Mouse (Mus musculus): ENCODE data around the gene Slc15a2. TPM values are rescaled to one million over a fixed set of nuclear protein-coding genes. Genes with fewer than 3 reads are reported as not detected.
A peak's percentile ranks its signal among the peaks of the same experiment; 100 is the strongest.

The Slc15a2 gene
- polyA plus RNA-seq (2014; fragmentation: Nextera tagmentation; extraction: Ambion mirVana): 5.5 and 12.3 TPM in 2 replicates

DNA sequence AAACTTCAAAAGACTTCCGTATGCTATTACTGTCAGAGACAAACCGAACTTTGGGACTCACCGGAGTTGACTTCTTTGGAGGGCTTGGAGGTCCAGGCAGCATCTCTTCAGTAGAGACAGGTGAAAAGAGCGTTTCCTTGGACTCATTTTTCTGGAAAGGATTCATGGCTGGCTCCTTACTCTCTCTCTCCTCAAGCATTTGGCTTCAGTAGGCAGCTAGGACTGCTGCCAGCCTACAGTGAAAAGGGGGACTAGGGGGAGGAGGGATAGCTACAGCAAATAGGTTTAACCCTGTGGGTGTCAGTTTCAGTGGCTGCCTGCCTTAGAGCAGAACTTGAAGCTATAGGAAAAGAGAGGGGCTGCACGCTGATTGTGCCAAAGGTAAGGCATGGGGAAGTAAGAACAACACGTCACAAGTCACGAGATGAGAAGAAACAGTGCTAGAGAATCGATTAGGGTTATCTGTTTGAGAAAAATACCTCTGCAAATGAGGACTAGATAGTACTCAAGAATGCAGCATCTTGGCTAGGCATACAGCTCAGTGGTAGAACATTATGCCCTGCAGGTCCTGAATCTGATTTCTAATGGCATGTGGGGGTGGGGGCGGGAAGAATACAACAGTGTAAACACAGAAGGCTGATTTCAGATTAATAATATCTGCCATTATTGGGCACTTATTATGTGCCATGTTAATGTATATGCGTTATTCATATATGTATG is at the start of gene Slc15a2:
TSS of gene Slc15a2 (minus strand) at position 369 of the 720 bp plus-strand sequence.
- Histone ChIP-seq H3K4me2 (replicated peaks; ENCODE audit: low read depth, low read length) (no peak within 1 kb of the TSS), H3K27me3 (ENCODE audit: control insufficient read depth, insufficient read depth, low read length) (no peaks in the 10 kb centered on the region), H3K4me1 (ENCODE audit: control insufficient read depth, insufficient read depth, low read length) (no peaks in the 10 kb centered on the region), H3K36me3 (ENCODE audit: control insufficient read depth, insufficient read depth, low read length) (no peaks in the 10 kb centered on the region), H3K9ac (ENCODE audit: low read depth, low read length) (no peak within 1 kb of the TSS), H3K9me3 (ENCODE audit: control insufficient read depth, low read length) (no peaks in the 10 kb centered on the region), H3K27ac (ENCODE audit: low read depth, low read length) (no peak within 1 kb of the TSS), H3K4me3 (ENCODE audit: low read length) (no peak within 1 kb of the TSS)
- ATAC-seq (ENCODE audit: low FRiP score, low TSS enrichment): no peak
- 73% methylated on average over 10 of the region's 10 CpGs for WGBS

DNA sequence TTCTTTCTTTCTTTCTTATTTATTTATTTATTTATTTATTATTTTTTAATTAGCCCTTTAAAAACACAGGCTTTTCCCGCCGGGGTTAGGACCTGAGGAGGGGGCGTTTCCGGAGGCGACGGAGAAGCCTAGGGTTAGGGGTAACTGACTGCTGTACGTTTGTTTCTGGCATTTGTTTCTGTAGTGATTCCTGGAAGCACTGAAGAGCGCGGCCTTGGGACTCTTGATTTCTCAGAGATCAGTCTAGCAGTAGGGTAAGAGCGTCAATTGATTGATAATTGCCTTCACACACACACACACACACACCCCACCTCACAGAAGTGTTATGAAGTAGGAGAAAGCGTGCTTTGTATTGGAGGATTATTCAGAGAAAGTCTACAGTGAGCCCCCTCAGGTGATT is 44.1 kb upstream of the Slc15a2 start:
- Histone ChIP-seq H3K9me3 (ENCODE audit: control insufficient read depth, low read length) (no peaks in the 10 kb centered on the region), H3K4me2 (replicated peaks; ENCODE audit: low read depth, low read length) (peak overlapping the region; percentile 68), H3K4me3 (ENCODE audit: low read length) (peak overlapping the region; percentile 78), H3K36me3 (ENCODE audit: control insufficient read depth, insufficient read depth, low read length) (no peaks in the 10 kb centered on the region), H3K27ac (ENCODE audit: low read depth, low read length) (no peak overlapping the region), H3K4me1 (ENCODE audit: control insufficient read depth, insufficient read depth, low read length) (no peaks in the 10 kb centered on the region), H3K27me3 (ENCODE audit: control insufficient read depth, insufficient read depth, low read length) (no peaks in the 10 kb centered on the region), H3K9ac (ENCODE audit: low read depth, low read length) (peak overlapping the region; percentile 76)
- 0 out of 2 replicates have a peak, but pooled peaks have one; percentile 17 for ATAC-seq (ENCODE audit: low FRiP score, low TSS enrichment)
- 4% methylated on average over 11 of the region's 11 CpGs for WGBS

DNA sequence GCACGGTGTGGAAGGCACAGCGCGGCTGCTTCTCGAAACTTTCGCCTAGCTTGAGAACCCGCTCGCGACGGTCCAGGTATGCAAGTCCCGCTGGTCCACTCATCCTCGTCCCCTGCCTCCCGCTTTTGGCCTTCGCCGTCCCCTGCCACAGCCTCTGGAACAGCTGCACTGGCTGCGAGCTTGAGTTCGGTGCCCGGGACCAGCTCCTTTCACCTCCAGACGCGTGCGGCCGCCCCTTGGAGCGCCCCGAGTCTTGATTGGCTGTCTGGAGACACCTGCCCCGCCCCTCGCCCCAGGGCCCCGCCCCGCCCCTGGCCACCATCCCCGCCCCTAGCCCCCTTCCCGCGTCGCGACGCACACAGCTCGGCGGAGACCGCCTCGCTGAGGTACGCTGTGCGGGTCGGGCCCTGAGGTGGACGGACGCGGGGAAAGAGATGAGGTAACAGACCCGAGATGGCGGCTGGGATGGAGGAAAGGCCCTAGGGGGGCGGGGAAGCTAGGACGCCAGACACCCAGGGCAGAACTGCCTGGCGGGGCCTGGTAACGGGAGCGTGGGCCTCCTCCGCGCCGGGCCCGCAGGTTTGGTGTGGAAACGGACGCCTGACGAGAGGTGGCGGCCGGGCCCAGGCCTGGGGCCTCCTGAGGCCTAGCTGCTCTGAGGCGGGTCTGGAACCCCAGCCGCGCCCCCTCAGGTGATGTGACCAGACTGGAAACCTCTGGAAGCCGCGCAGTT is 43.5 kb upstream of the Slc15a2 start, which contains the start of gene Iqcb1:
TSS of gene Iqcb1 (plus strand) at position 332 of the 733 bp plus-strand sequence.
- no peaks in the 10 kb centered on the region for H3K27me3 ChIP-seq (ENCODE audit: control insufficient read depth, insufficient read depth, low read length)
- H3K9ac ChIP-seq (ENCODE audit: low read depth, low read length): peak within 1 kb of the TSS; percentile 76
- peak within 1 kb of the TSS; percentile 78 for H3K4me3 ChIP-seq (ENCODE audit: low read length)
- H3K36me3 ChIP-seq (ENCODE audit: control insufficient read depth, insufficient read depth, low read length): no peaks in the 10 kb centered on the region
- H3K9me3 ChIP-seq (ENCODE audit: control insufficient read depth, low read length): no peaks in the 10 kb centered on the region
- peak; percentile 99 for ATAC-seq (ENCODE audit: low FRiP score, low TSS enrichment)
- under 1% methylated on average over 63 of the region's 64 CpGs for WGBS
- no peak within 1 kb of the TSS; the same call in 1 of the 2 replicates for H3K27ac ChIP-seq (ENCODE audit: low read depth, low read length)
- H3K4me2 ChIP-seq (replicated peaks; ENCODE audit: low read depth, low read length): peak within 1 kb of the TSS; percentile 68
- no peaks in the 10 kb centered on the region for H3K4me1 ChIP-seq (ENCODE audit: control insufficient read depth, insufficient read depth, low read length)

DNA sequence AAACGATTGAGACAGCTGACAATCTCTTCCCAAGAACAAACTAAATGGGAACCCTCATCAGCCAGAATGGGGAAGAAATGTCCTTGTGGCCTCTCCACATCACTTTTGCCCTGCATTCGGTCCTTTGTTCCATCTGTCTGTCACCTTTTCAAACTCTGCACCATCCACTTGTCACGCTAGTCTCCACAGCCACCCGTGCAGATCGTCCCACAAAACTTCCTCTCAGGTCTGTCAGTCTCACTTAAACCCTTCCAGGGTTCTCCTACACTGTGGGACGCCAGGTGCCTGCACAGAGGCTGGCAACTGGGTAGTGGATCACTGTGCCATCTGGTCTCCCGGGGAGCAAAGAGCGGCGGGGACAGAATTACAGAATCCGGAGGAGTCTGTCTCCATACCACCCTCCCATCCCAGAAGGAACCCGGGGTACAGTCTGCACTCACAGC is 42.9 kb upstream of the Slc15a2 start:
- H3K27me3 ChIP-seq (ENCODE audit: control insufficient read depth, insufficient read depth, low read length): no peaks in the 10 kb centered on the region
- H3K9me3 ChIP-seq (ENCODE audit: control insufficient read depth, low read length): no peaks in the 10 kb centered on the region
- H3K27ac ChIP-seq (ENCODE audit: low read depth, low read length): no peak overlapping the region
- 5% methylated on average over 11 of the region's 11 CpGs for WGBS
- no peaks in the 10 kb centered on the region for H3K4me1 ChIP-seq (ENCODE audit: control insufficient read depth, insufficient read depth, low read length)
- ATAC-seq (ENCODE audit: low FRiP score, low TSS enrichment): peak; percentile 34; the same call in 1 of the 2 replicates
- peak overlapping the region; percentile 68 for H3K4me2 ChIP-seq (replicated peaks; ENCODE audit: low read depth, low read length)
- no peaks in the 10 kb centered on the region for H3K36me3 ChIP-seq (ENCODE audit: control insufficient read depth, insufficient read depth, low read length)
- H3K4me3 ChIP-seq (ENCODE audit: low read length): peak overlapping the region; percentile 78
- H3K9ac ChIP-seq (ENCODE audit: low read depth, low read length): peak overlapping the region; percentile 76

DNA sequence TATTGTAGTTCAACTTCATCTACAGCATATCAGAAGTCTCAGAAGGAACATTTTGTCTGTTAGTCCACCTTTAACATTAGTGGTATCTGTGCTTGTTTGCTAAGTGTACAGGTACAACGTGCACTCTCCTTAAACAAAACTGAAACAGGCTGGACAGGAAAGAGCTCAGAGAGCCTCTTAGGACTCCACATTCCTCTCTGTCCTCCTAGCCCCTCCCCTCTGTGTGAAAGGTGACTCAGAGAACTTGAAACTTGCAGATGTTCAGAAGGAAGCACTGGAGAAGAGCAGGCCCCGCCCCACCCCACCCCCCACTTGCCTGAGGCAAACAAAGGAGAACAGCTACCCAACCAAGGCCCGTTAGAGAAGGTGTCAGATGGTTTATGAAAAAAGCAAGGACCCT is 36.7 kb upstream of the Slc15a2 start:
- Histone ChIP-seq H3K27me3 (ENCODE audit: control insufficient read depth, insufficient read depth, low read length) (no peaks in the 10 kb centered on the region), H3K9ac (ENCODE audit: low read depth, low read length) (no peak overlapping the region), H3K27ac (ENCODE audit: low read depth, low read length) (no peak overlapping the region), H3K4me1 (ENCODE audit: control insufficient read depth, insufficient read depth, low read length) (0 out of 2 replicates have a peak, but pooled peaks cover 5% of the 10 kb centered on the region), H3K4me3 (ENCODE audit: low read length) (no peak overlapping the region), H3K9me3 (ENCODE audit: control insufficient read depth, low read length) (no peaks in the 10 kb centered on the region), H3K4me2 (replicated peaks; ENCODE audit: low read depth, low read length) (no peak overlapping the region), H3K36me3 (ENCODE audit: control insufficient read depth, insufficient read depth, low read length) (no peaks in the 10 kb centered on the region)
- peak; percentile 84 for ATAC-seq (ENCODE audit: low FRiP score, low TSS enrichment)
- 6% methylated on average over 3 of the region's 3 CpGs for WGBS

DNA sequence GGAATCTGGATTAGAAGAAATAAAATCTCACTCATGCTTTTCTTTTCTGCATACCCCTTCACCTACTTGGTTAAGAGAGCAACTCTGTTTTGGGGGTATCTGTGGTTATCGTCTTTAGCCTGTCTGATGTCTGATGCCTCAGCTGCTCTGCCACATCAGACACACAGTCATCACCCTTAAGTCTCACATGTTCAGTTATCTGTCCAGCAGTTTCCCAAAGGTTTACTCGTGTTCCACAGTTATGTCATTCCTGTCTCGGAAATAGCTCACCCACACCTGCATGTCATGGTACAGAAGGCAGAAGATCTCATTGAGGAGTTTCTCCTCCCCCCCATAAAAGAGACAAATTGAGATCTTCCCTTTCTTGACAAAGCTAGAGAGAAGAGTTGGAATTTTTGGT is 36.0 kb upstream of the Slc15a2 start:
- no peak for ATAC-seq (ENCODE audit: low FRiP score, low TSS enrichment)
- Histone ChIP-seq H3K4me2 (replicated peaks; ENCODE audit: low read depth, low read length) (no peak overlapping the region), H3K27me3 (ENCODE audit: control insufficient read depth, insufficient read depth, low read length) (no peaks in the 10 kb centered on the region), H3K36me3 (ENCODE audit: control insufficient read depth, insufficient read depth, low read length) (no peaks in the 10 kb centered on the region), H3K27ac (ENCODE audit: low read depth, low read length) (no peak overlapping the region), H3K4me3 (ENCODE audit: low read length) (no peak overlapping the region), H3K9me3 (ENCODE audit: control insufficient read depth, low read length) (no peaks in the 10 kb centered on the region), H3K4me1 (ENCODE audit: control insufficient read depth, insufficient read depth, low read length) (0 out of 2 replicates have a peak, but pooled peaks cover 5% of the 10 kb centered on the region), H3K9ac (ENCODE audit: low read depth, low read length) (no peak overlapping the region)
- WGBS: 76% methylated on average over 3 of the region's 3 CpGs

DNA sequence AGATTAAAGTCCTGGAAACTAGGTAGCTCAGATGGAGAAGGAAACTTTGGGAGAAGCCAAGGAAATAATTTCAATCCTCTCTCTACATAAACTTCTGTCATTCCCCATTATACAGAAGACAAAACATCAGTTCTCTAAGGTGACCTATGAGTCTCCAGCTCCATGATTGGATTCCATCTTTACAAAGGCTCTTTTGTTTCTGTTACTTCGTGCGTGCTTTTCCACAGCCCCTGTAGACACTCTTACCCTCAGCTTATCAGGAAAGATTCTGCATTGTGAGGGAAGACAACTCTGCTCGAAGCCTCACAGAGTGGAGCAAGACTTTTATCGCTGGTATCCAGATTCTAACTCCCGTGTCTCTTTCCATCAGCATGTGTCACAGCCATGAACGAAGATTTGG is 35.3 kb upstream of the Slc15a2 start:
- H3K4me2 ChIP-seq (replicated peaks; ENCODE audit: low read depth, low read length): no peak overlapping the region

DNA sequence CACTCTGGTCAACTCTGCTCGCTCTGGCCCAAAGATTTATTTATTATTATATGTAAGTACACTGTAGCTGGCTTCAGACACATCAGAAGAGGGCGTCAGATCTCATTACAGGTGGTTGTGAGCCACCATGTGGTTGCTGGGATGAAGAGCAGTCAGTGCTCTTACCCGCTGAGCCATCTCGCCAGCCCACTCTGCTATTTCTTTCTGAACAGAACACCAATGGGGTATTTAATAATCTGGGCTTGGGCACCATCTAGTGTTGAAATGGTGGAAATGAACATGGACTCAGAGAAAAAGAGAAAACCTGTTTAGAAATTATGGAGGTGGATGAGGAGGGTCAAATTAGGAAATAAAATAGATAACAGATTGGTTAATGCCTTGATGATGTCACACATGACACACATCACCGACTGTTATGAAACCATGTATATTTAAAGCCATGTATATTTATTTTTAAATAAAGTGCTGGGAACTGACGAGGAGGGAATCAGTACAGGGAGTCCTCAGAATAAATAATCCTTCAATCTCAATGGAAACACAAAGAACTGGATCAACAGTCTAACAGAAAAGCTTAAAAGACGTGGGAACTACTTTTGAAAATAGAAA is 32.7 kb upstream of the Slc15a2 start:
- H3K4me2 ChIP-seq (replicated peaks; ENCODE audit: low read depth, low read length): no peak overlapping the region
- H3K9ac ChIP-seq (ENCODE audit: low read depth, low read length): no peak overlapping the region
- H3K36me3 ChIP-seq (ENCODE audit: control insufficient read depth, insufficient read depth, low read length): no peaks in the 10 kb centered on the region
- no peaks in the 10 kb centered on the region for H3K27me3 ChIP-seq (ENCODE audit: control insufficient read depth, insufficient read depth, low read length)
- 0 out of 2 replicates have a peak, but pooled peaks cover 5% of the 10 kb centered on the region for H3K4me1 ChIP-seq (ENCODE audit: control insufficient read depth, insufficient read depth, low read length)
- ATAC-seq (ENCODE audit: low FRiP score, low TSS enrichment): peak; percentile 88
- 18% methylated on average over 7 of the region's 7 CpGs for WGBS
- H3K4me3 ChIP-seq (ENCODE audit: low read length): no peak overlapping the region
- H3K27ac ChIP-seq (ENCODE audit: low read depth, low read length): no peak overlapping the region
- H3K9me3 ChIP-seq (ENCODE audit: control insufficient read depth, low read length): no peaks in the 10 kb centered on the region

More for the DNA sequence above, 35.3 kb upstream of the Slc15a2 start:
- WGBS: 88% methylated on average over 6 of the region's 6 CpGs
- H3K36me3 ChIP-seq (ENCODE audit: control insufficient read depth, insufficient read depth, low read length): no peaks in the 10 kb centered on the region
- no peak overlapping the region for H3K27ac ChIP-seq (ENCODE audit: low read depth, low read length)
- no peak for ATAC-seq (ENCODE audit: low FRiP score, low TSS enrichment)
- no peaks in the 10 kb centered on the region for H3K9me3 ChIP-seq (ENCODE audit: control insufficient read depth, low read length)
- H3K4me3 ChIP-seq (ENCODE audit: low read length): no peak overlapping the region
- H3K4me1 ChIP-seq (ENCODE audit: control insufficient read depth, insufficient read depth, low read length): 0 out of 2 replicates have a peak, but pooled peaks cover 5% of the 10 kb centered on the region
- no peaks in the 10 kb centered on the region for H3K27me3 ChIP-seq (ENCODE audit: control insufficient read depth, insufficient read depth, low read length)
- H3K9ac ChIP-seq (ENCODE audit: low read depth, low read length): no peak overlapping the region

All from kidney, embryonic 14.5 days (tissue).